Mouse (Mus musculus) forebrain, embryonic 16.5 days (tissue): Measurements from ENCODE around the gene Acer2. TPM values are rescaled to one million over a fixed set of nuclear protein-coding genes. Genes with fewer than 3 reads are reported as not detected.
"Not testable (repeated sequence)": the region's sequence is repeated elsewhere in the genome, so short reads cannot be mapped to it uniquely, and the experiment has no call there.

Experiments used
- ATAC-seq: fragments of 200-750 bp; cut with Nextera tagmentation; 2 replicates; pipeline ENCODE4 v1.8.0; 2017; ENCODE audit warnings: mild to moderate bottlenecking, moderate library complexity
- H3K27ac ChIP-seq: fragments of 300-500 bp; sonication (generic); 2 replicates; pipeline ENCODE4 v1.5.1; 2014; ENCODE audit warnings: low read length, control low read depth
- H3K27me3 ChIP-seq: fragments of 300-500 bp; sonication (generic); replicated peaks from 2 replicates; pipeline ENCODE4 v1.6.1; 2014; ENCODE audit warnings: low read length; ENCODE audit not compliant: control insufficient read depth, insufficient read depth
- H3K36me3 ChIP-seq: fragments of 300-500 bp; sonication (generic); 2 replicates; pipeline ENCODE4 v1.6.1; 2014; ENCODE audit not compliant: control insufficient read depth, insufficient read depth
- H3K4me1 ChIP-seq: fragments of 300-500 bp; sonication (generic); replicated peaks from 2 replicates; pipeline ENCODE4 v1.6.1; 2014; ENCODE audit warnings: low read length; ENCODE audit not compliant: control insufficient read depth, insufficient read depth
- H3K4me2 ChIP-seq: fragments of 300-500 bp; sonication (generic); 2 replicates; pipeline ENCODE4 v1.6.1; 2014; ENCODE audit warnings: mild to moderate bottlenecking, low read length, control low read depth
- H3K4me3 ChIP-seq: fragments of 300-500 bp; sonication (generic); replicated peaks from 2 replicates; pipeline ENCODE4 v1.5.1; 2014; ENCODE audit warnings: mild to moderate bottlenecking, low read length, control low read depth
- H3K9ac ChIP-seq: fragments of 300-500 bp; sonication (generic); replicated peaks from 2 replicates; pipeline ENCODE4 v1.6.1; 2014; ENCODE audit warnings: low read depth, low read length, control low read depth
- H3K9me3 ChIP-seq: fragments of 300-500 bp; sonication (generic); 2 replicates; pipeline ENCODE4 v1.6.1; 2016; ENCODE audit warnings: low read length; ENCODE audit not compliant: control insufficient read depth
- WGBS: fragments of 180-500 bp; shearing (Covaris S2); extraction: QIAGEN DNeasy Blood & Tissue Kit; methylation state at CpG from one replicate; pipeline ENCODE4 v1.1.7; 2014; 5-methylcytosine and 5-hydroxymethylcytosine counted together
- polyA plus RNA-seq: library from polyadenylated mRNA; unstranded; fragments of >200 nt; fragmentation: Nextera tagmentation; extraction: Ambion mirVana; gene quantifications from 2 replicates; pipeline ENCODE4 v1.2.1, GENCODE M21; 2015

The Acer2 gene
- 10.5 and 11.7 TPM in 2 replicates for polyA plus RNA-seq

DNA sequence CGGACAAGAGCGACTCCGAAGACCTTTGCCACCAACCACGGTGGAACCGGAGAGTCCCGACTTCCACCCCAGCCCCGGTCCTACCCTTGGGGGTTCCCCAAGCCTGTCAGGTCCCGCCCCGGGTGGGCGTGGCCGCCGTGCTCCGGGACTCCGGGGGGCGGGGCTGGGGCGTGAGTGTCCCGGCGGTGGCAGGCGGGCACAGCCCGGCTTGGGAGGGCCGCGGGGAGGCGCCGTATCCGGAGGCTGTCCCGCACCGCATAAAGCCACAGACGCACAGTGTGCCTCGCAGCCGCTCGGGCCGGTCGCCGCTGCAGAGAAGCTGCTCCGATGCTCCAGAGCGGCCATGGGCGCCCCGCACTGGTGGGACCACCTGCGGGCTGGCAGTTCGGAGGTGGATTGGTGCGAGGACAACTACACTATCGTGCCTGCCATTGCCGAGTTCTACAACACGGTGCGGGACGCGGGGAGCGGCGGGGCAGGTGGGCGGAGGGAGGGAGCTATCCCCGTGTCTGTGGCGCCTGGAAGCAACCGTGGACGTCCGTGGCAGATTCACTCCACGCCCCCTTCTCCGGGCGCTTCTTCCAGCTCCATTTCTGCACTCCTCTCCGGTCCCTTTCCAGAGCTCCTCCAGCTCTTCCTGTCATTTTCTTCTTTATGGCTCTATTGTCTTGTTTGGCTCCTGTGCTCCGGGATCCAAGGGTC lies at the start of gene Acer2:
Gene Acer2 (plus strand): TSS at position 251 of the 702 bp plus-strand sequence.
- 0% methylated on average over 59 of the region's 60 CpGs for WGBS
- H3K27me3 ChIP-seq, result 0 out of 2 replicates have a peak, but pooled peaks cover 2% of the 10 kb centered on the region
- ATAC-seq, result peak; percentile 94
- peak within 1 kb of the TSS; percentile 71 for H3K9ac ChIP-seq
- peak within 1 kb of the TSS; percentile 63 for H3K4me2 ChIP-seq
- H3K36me3 ChIP-seq, result no peaks in the 10 kb centered on the region
- H3K9me3 ChIP-seq, result no peaks in the 10 kb centered on the region
- H3K27ac ChIP-seq, result no peak within 1 kb of the TSS; the same call in 1 of the 2 replicates
- peak within 1 kb of the TSS; percentile 64 for H3K4me3 ChIP-seq
- H3K4me1 ChIP-seq, result peaks cover 6% of the 10 kb centered on the region

DNA sequence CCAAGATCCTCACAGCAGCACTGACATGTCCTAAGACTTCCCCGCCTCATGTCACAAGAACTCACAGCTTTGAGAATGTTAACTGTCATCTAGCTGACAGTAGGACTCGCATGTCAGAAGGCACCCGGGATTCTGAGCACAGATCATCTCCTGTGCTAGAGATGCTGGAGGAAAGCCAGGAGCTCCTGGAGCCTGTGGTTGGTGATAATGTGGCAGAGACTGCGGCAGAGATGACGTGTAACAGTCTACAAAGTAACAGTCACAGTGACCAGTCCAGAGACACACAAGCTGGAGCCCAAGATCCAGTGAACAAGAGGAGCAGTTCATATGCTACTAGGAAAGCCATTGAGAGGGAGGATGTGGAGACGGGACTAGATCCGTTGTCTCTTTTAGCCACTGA lies 49.1 kb upstream of the Acer2 start:
- WGBS, result 86% methylated on average over 7 of the region's 7 CpGs

DNA sequence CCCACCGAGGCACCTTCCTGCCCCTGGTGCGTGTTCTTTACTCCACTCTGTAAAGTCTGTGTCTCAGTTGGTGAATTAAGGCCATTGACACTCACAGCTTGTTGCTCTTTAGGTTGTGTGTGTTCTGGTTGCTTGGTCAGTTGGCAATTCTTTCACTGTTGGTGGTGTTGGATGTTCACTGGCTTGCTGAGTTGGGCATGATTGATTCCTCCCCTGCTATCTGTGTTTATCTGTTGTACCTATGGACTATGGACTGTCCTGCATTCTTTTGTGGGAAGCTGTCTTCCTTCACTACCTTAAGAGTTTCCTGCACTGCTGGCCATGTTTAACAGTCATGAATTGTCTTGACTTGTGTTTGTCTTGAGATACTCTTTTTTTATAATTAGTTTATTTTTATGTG lies 42.3 kb upstream of the Acer2 start:
- H3K4me1 ChIP-seq, result no peaks in the 10 kb centered on the region
- no peak overlapping the region for H3K27ac ChIP-seq
- peaks cover 14% of the 10 kb centered on the region for H3K36me3 ChIP-seq
- no peaks in the 10 kb centered on the region for H3K27me3 ChIP-seq
- no peak overlapping the region for H3K4me3 ChIP-seq
- 95% methylated on average over 2 of the region's 2 CpGs for WGBS
- no peak overlapping the region for H3K4me2 ChIP-seq
- H3K9me3 ChIP-seq, result no peaks in the 10 kb centered on the region
- ATAC-seq, result no peak
- H3K9ac ChIP-seq, result no peak overlapping the region

More for the DNA sequence above, 49.1 kb upstream of the Acer2 start:
- H3K27me3 ChIP-seq, result no peaks in the 10 kb centered on the region
- no peaks in the 10 kb centered on the region for H3K4me1 ChIP-seq
- peaks cover 20% of the 10 kb centered on the region for H3K36me3 ChIP-seq
- no peak overlapping the region for H3K4me3 ChIP-seq
- H3K9me3 ChIP-seq, result no peaks in the 10 kb centered on the region
- H3K4me2 ChIP-seq, result no peak overlapping the region
- no peak overlapping the region for H3K27ac ChIP-seq
- H3K9ac ChIP-seq, result no peak overlapping the region
- ATAC-seq, result no peak

DNA sequence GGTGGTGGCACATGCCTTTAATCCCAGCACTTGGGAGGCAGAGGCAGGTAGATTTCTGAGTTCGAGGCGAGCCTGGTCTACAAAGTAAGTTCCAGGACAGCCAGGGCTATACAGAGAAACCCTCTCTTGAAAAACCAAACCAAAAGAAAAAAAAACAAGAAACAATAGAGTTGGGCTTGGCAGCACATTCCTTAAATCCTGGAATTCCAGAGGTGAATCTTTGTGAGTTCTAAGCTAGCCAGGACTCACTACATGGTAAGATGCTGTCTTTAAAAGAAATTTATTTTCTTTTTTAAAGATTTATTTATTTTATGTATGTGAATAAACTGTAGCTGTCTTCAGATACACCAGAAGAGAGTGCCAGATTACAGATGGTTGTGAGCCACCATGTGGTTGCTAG lies 33.1 kb upstream of the Acer2 start:
- ATAC-seq, H3K9ac ChIP-seq: not testable (repeated sequence)
- 93% methylated on average over 2 of the region's 2 CpGs for WGBS

DNA sequence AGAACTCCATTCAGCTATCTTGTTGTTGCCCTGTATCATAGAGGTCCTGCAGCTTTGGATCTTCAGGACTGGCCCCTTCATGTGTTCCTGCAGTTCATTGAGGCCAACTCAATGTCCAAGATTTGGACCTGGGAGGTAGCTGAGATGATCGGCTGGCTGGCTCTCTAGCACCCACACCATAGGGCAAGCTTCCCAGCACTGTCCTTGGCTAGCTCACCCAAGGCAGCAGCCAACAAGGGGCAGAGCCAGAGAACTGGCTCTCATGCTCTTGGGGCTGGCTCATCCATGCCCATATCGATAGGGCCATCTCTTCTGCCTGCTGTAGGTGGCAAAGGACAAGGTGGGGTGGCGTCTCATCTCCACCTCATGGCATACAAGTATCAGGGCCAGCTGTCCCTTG lies 28.8 kb upstream of the Acer2 start:
- WGBS, result 94% methylated on average over 3 of the region's 3 CpGs

More for the DNA sequence above, 33.1 kb upstream of the Acer2 start:
- peaks cover 14% of the 10 kb centered on the region for H3K36me3 ChIP-seq
- H3K27ac ChIP-seq, H3K4me3 ChIP-seq, H3K27me3 ChIP-seq, H3K9me3 ChIP-seq, H3K4me1 ChIP-seq, H3K4me2 ChIP-seq: not testable (repeated sequence)

DNA sequence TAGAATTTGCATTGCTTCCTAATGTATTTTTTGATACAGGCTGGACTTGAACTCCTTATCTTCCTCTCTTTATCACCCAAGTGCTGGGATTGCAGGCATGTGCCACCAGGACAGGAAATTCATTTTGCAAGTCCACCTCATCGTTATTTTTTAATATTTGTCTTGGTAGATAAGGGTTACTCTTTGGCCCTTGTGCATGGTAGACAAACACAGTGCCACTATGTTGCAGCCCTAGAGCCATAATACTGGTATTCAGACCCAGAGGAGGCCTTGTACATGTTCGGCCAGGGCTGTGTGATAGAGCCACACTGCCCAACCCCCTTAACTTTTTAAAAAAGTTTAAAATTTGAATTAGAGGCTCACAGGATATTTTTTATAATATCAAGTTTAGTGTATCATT lies 26.9 kb upstream of the Acer2 start:
- H3K27me3 ChIP-seq, result no peaks in the 10 kb centered on the region
- no peaks in the 10 kb centered on the region for H3K4me1 ChIP-seq
- no peak overlapping the region for H3K4me3 ChIP-seq
- 92% methylated on average over 2 of the region's 2 CpGs for WGBS
- H3K9ac ChIP-seq, result no peak overlapping the region
- H3K27ac ChIP-seq, result no peak overlapping the region
- ATAC-seq, result no peak
- H3K36me3 ChIP-seq, result peaks cover 9% of the 10 kb centered on the region
- no peaks in the 10 kb centered on the region for H3K9me3 ChIP-seq
- no peak overlapping the region for H3K4me2 ChIP-seq

More for the DNA sequence above, 28.8 kb upstream of the Acer2 start:
- no peak overlapping the region for H3K4me2 ChIP-seq
- H3K9ac ChIP-seq, result no peak overlapping the region
- H3K4me1 ChIP-seq, result no peaks in the 10 kb centered on the region
- no peak for ATAC-seq
- no peaks in the 10 kb centered on the region for H3K27me3 ChIP-seq
- H3K4me3 ChIP-seq, result no peak overlapping the region
- H3K27ac ChIP-seq, result no peak overlapping the region
- H3K9me3 ChIP-seq, result no peaks in the 10 kb centered on the region
- H3K36me3 ChIP-seq, result peaks cover 9% of the 10 kb centered on the region

DNA sequence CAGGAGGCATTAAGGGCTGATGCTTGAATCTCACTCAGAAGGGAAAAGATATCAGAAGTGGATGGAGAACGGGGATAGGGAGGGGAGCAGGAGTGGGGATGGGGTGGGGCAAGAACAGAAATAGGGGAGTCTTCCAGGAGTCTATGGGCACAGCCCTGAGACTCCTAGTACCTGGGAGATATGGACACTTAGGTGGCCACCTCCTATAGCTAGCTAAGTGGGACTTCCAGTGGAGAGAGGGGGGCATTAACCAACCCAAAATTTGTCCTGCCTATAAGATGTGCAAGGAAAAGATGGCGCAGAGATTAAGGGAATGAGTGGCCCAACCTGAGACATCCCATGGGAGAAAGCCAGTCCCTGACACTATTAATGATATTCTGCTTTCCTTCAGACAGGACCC lies 22.9 kb upstream of the Acer2 start:
- H3K36me3 ChIP-seq, result peaks cover 26% of the 10 kb centered on the region
- H3K4me3 ChIP-seq, result no peak overlapping the region
- H3K27me3 ChIP-seq, result no peaks in the 10 kb centered on the region
- ATAC-seq, result 0 out of 2 replicates have a peak, but pooled peaks have one; percentile 26
- no peak overlapping the region for H3K4me2 ChIP-seq
- 84% methylated on average over 2 of the region's 2 CpGs for WGBS
- peaks cover 9% of the 10 kb centered on the region for H3K4me1 ChIP-seq
- H3K9ac ChIP-seq, result no peak overlapping the region
- no peak overlapping the region for H3K27ac ChIP-seq
- H3K9me3 ChIP-seq, result no peaks in the 10 kb centered on the region

DNA sequence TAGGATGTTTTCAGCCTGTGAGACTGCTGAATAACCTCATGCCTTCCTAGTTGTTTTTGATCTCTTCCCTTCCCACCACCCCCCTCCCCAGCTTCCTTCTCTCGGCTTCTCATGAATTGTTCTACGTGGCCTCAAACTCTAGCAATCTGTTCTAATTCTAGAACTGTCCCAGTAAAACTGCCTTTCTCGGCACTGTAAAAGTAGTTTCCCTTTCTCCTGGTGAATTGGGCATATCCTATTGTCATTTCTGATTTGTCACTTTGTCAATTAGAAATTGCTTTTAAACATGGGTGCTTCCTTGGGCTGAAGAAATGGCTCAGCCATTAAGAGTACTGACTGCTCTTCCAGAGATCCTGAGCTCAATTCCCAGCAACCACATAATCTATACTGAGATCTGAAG lies 22.2 kb upstream of the Acer2 start:
- no peak overlapping the region for H3K27ac ChIP-seq
- H3K9me3 ChIP-seq, result no peaks in the 10 kb centered on the region
- H3K4me1 ChIP-seq, result peaks cover 9% of the 10 kb centered on the region
- ATAC-seq, result no peak
- H3K4me2 ChIP-seq, result no peak overlapping the region
- H3K36me3 ChIP-seq, result peaks cover 26% of the 10 kb centered on the region
- no peak overlapping the region for H3K4me3 ChIP-seq
- H3K9ac ChIP-seq, result no peak overlapping the region
- H3K27me3 ChIP-seq, result no peaks in the 10 kb centered on the region
- 86% methylated on average over 3 of the region's 3 CpGs for WGBS

DNA sequence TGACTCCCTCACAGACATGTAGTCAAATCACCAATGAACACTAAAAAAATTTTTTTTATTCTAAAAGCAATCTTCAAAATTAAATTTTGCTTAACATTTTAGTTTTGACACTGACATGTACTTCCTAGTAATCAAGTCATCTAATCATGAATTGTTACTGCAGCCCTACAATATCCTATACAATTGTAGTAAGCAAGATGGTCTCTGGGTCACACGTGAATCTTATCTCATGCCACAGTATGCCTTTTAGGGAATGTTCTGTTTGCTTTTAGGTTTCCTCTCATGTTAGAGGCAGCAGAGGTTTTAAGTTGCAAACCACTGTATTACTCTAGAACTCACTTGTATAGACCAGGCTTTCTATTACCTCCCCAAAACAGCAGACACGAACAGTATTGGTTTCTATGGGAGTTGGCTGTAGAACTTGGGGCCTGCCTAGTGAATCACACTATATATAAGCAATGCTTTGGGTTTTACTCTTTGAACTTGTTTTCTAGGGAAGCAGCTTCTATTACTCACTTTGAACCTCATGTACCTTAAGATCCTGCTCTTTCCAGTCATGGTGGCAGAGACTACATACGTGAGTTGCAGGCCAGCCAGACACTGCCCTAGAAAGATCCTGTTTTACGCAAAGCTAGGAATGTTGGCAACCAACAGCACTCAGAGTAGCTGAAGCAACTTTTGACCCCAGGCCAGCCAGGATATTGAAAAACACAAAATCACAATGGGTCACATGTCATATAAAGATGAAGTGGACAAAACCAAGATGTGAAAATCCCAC lies 21.2 kb upstream of the Acer2 start:
- peaks cover 23% of the 10 kb centered on the region for H3K36me3 ChIP-seq
- H3K9me3 ChIP-seq, result no peaks in the 10 kb centered on the region
- H3K4me3 ChIP-seq, result no peak overlapping the region
- ATAC-seq, result no peak
- H3K4me2 ChIP-seq, result no peak overlapping the region
- no peaks in the 10 kb centered on the region for H3K27me3 ChIP-seq
- H3K9ac ChIP-seq, result no peak overlapping the region
- 93% methylated on average over 4 of the region's 4 CpGs for WGBS
- H3K4me1 ChIP-seq, result peaks cover 11% of the 10 kb centered on the region
- H3K27ac ChIP-seq, result no peak overlapping the region
